Mouse (Mus musculus) megakaryocyte-erythroid progenitor cell, adult 5 weeks (primary cell): ENCODE results near the gene Nipsnap1. TPM values are rescaled to one million over a fixed set of nuclear protein-coding genes. Genes with fewer than 3 reads are reported as not detected.

ENCODE experiments used
- polyA plus RNA-seq: library from polyadenylated mRNA; stranded (reverse); fragments of >175 nt; gene quantifications from 2 replicates; pipeline ENCODE4 v1.2.3, GENCODE M21; 2012

Gene Nipsnap1
- polyA plus RNA-seq, result 21.8 and 33.4 TPM in 2 replicates

GRCm38 (mm10) chr11:4873755-4874475, at the start of gene Nipsnap1:
Gene Nipsnap1, plus strand, starts transcription at chr11:4873951.

GRCm38 (mm10) chr11:4849258-4849943, 24.4 kb upstream of the Nipsnap1 start, which contains the start of gene Nf2:
Gene Nf2, minus strand, starts transcription at chr11:4849536.

GRCm38 (mm10) chr11:4894848-4895816, 21.4 kb downstream of the Nipsnap1 start, which contains the start of gene Thoc5:
Gene Thoc5, plus strand, starts transcription at chr11:4895320.

Other genes starting within 250 kb of the Nipsnap1 start
- 46.6 and 57.9 TPM in 2 replicates for gene Ascc2, start 236.2 kb upstream of the Nipsnap1 start, polyA plus RNA-seq
- 14.0 and 24.3 TPM in 2 replicates for gene Uqcr10, start 169.6 kb upstream of the Nipsnap1 start, polyA plus RNA-seq
- gene Zmat5, start 169.3 kb upstream of the Nipsnap1 start, polyA plus RNA-seq, result 83.7 and 89.6 TPM in 2 replicates
- gene Cabp7, start 127.2 kb upstream of the Nipsnap1 start, polyA plus RNA-seq, result 0.02 and 0.06 TPM in 2 replicates
- gene Nf2, start 24.4 kb upstream of the Nipsnap1 start, polyA plus RNA-seq, result 52.8 and 56.6 TPM in 2 replicates
- gene Thoc5, start 21.4 kb downstream of the Nipsnap1 start, polyA plus RNA-seq, result 6.0 and 7.0 TPM in 2 replicates
- gene Nefh, start 74.1 kb downstream of the Nipsnap1 start, polyA plus RNA-seq, result 6.0 and 12.2 TPM in 2 replicates
- gene Ap1b1, start 112.9 kb downstream of the Nipsnap1 start, polyA plus RNA-seq, result 47.3 and 50.3 TPM in 2 replicates
- 0.24 and 0.56 TPM in 2 replicates for gene Rasl10a, start 184.2 kb downstream of the Nipsnap1 start, polyA plus RNA-seq
- 10.5 and 12.6 TPM in 2 replicates for gene Gas2l1, start 191.4 kb downstream of the Nipsnap1 start, polyA plus RNA-seq
- gene Rhbdd3, start 225.0 kb downstream of the Nipsnap1 start, polyA plus RNA-seq, result 41.0 and 53.4 TPM in 2 replicates
- 833 and 1,457 TPM in 2 replicates for gene Ewsr1, start 225.3 kb downstream of the Nipsnap1 start, polyA plus RNA-seq